Mouse (Mus musculus) thymus, adult 2 months (tissue): Measurements from ENCODE around the gene Tcl1b1.
"Not testable (repeated sequence)": the region's sequence is repeated elsewhere in the genome, so short reads cannot be mapped to it uniquely, and the experiment has no call there.

Experiments used
- CTCF ChIP-seq: fragments of 200-500 bp; IDR thresholded peaks from 2 replicates; pipeline ENCODE4 v1.5.1; 2012; ENCODE audit warnings: mild to moderate bottlenecking, control low read depth, low read length, moderate library complexity, borderline replicate concordance; ENCODE audit not compliant: control insufficient read depth, poor library complexity, insufficient read depth; ENCODE audit errors: extremely low read depth
- POLR2A ChIP-seq: fragments of 200-500 bp; IDR thresholded peaks from 2 replicates; pipeline ENCODE4 v1.6.1; 2012; ENCODE audit warnings: mild to moderate bottlenecking, low read length, control low read depth, moderate library complexity; ENCODE audit not compliant: control insufficient read depth, poor library complexity, insufficient read depth; ENCODE audit errors: extremely low read depth

- not testable (repeated sequence) for TF ChIP-seq CTCF, POLR2A
Observed at GRCm38 (mm10) chr12:105190743-105191142, 31.3 kb downstream of the Tcl1b1 start, which contains the start of gene Tcl1b3.
